Mouse (Mus musculus) forelimb bud, embryonic 11.5 days (tissue): ENCODE measurements at regions not wholly inside any gene's neighbourhood (a gene's known extent, or its start where the extent isn't known, plus 50 kb on each side); places are given as distances from the start of the nearest gene placed in this dataset.
"Not testable (repeated sequence)": the region's sequence is repeated elsewhere in the genome, so short reads cannot be mapped to it uniquely, and the experiment has no call there.

Experiments used
- DNase-seq: peaks from one replicate; pipeline ENCODE4 v3.0.0-alpha.2; 2012; ENCODE audit warnings: low read depth, low spot score

DNA sequence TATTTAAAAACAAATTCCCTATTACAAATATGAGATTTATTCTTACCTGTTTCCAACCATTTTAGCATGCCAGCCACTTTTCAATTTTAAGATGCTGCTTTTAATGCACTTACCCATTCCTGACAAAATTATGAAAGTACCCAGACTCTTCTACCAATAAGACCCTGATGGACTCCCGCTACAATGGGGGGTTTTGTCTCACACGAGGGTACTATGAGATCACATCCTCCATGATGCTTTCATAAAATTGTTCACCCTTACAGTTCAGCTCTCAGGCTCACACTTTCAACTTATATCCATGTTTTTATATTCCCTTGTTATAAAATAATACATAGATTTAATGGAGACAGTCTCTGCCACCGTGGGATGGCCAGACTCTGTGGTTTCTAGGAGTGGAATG, 68.1 kb upstream of the Adamts18 start:
- no peak for DNase-seq

DNA sequence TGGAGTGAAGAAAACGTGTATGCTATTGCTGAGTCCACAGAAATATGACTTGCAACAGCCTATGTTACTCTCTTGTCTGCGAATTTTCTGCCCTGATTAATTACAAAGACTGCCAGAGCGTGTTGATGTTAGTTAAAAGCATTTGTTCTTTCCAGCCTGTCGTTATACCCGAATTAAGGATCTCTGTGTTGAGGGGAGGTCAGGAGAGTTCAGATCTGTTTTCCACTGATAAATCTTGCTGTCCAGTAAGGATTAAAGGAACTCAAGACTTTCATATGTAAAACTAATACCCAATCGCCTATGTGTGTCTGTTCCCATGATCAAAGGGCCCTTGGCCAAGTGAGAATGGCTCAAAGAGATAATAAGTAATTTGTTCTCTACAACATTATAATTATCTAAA, 68.7 kb upstream of the Adamts18 start:
- no peak for DNase-seq

DNA sequence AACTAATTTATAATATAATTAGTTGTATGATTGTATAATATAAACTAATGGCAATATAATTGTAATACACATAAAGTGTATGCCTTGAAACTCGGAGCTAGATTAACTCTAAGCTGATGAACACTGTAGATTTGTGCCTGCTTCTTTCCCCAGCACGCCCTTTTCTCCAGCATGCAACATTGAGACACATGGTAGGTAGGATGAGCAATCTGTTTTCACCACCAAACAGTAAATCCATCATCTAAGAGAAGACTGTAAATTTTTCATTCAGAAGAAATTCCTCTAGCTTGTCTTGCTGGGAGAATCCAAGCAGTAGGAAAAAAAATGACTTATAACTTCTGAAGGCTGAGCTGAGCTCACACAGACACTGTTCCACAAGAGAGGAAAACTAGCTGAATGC, 71.8 kb upstream of the Adamts18 start:
- DNase-seq: no peak

DNA sequence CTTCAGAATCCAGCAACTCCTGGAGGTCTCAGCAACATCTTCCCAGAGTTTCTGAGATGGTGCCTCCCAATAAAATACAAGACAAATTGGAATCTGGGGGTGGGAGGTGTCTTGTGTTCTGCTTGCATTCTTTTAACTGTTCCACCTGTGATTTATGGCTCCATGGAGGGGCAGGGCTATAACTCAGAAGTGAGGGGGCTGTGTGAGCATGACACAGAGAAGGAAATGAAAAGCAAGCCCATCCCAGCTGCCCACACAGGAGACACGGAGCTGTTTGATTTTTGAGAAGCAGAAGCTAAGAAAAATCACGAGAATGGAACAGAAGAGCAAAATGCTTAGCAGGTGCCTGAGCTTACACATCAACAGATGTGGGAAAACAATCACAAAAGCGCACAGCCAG, 74.8 kb upstream of the Adamts18 start:
- DNase-seq: no peak

DNA sequence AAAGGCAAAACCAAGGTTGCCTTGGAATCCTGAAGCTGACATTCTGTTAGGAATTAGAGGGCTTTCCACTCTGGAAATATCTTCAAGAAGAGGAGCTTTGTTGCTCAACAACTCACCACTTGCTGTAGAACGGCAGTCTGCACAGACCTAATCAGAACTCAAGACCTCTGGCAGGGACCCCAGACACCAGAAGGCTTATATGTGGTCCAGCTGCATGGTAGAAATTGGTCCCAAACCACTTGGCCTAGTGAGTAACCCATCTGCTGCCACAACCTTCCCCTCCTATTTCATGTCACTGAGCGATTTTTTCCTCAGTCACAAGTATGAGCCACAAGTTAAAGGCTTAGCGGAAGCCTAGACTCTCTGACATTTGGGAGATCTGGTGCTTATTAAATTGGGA, 105.2 kb upstream of the Adamts18 start:
- DNase-seq: no peak

DNA sequence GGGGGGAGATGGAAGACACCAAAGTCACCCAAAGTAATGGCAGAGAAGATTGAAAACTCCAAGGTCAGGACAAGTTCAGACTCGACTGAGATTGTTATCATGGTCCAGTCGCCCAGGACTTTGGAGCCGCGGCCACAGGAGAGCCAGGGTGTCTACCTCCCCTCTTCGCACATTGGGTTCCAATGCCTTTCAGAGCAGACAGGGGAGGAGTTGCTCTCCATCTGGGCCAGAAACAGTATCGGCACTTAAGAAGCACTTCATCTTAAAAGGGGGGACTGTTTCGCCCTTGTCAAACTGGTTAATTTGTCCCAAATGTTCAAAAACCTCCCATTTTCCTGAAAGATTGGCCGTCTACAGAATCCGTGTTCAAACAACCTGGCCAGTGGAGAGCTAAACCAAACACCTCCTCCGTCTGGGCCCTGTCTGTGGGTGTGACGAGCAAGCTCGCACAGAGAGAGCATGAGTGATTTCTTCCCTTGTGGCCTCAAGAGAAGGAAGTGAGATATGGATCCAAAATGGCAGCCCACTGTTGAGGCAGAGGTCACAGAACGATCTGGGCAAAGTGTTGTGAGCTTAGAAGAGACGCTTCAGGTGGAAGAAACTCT, 108.0 kb upstream of the Adamts18 start:
- no peak for DNase-seq

DNA sequence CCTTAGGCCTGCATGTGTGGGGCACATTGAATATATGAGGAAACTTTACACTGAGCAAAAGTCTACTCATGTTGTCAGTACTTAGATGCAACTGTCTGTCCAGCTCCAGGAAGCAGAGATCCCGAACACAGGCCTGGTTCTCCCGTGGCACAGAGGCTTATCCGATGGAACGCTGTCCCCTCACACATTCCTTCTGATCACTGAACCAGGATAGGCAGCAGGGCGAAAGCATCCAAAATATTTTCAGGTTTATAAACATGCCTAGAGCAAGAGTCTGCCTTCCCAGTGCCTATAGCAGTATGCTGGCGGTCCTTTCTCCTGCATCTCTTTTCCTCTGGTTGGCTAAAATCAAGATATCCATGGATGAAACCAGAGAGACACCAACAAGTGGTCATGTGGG, 109.3 kb upstream of the Adamts18 start:
- no peak for DNase-seq

DNA sequence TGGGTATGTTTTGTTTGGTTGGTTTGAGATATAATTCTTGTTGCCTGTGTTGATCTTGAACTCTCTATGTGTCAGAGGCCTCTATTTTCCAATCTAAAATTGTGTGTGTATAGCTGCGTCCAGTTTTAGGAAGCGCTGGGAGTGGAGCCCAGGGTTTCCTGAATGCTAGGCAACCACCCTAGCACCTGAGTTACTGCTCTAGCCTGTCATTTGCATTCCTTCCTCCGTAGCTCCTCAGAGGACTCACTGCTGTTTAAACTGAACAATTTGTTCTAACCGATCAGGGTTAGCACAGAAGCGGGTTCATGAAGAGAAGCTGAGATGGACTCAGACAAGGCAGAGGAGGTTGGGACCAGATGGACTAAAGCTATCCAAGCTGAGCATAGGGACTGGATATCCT, 127.3 kb upstream of the Adamts18 start:
- DNase-seq: no peak

DNA sequence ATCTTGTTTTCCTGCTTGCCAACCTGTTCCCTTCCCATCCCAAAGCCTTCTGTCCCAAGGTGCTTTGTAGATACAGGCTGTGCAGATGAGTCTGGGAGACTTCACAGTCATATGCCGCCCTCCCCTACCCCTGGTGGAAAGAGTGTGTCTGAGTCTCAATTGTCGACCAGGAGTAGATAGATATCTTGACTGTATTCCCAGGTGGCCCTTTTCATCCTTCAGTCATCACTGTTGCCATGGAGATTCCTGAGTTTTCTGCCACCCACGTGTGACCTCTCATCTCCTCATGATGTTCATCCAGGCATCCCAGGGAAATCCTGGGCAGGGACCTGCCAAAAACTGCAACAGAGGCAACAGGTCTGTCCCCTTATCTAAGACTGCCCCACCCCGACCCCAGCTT, 128.1 kb upstream of the Adamts18 start:
- no peak for DNase-seq

DNA sequence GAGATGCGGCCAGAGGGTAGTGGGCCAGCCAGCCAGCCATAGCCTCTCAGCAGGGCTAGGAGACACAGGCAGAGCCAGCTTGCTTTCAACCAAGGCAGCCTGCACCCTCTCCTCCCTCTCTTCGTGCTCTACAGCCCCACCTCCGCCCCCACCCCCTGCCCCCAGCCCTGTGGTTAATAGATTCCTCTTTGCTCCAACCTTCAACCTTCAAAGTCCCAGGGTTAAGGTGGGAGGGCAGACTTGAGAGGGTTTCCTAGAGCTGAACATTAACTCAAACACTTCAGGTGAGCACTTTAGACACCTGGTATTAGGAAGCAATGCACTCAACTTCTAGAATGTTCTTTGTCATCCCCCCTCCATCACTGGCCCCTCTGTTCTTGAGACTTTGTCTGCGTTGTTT, 128.5 kb upstream of the Adamts18 start:
- no peak for DNase-seq

DNA sequence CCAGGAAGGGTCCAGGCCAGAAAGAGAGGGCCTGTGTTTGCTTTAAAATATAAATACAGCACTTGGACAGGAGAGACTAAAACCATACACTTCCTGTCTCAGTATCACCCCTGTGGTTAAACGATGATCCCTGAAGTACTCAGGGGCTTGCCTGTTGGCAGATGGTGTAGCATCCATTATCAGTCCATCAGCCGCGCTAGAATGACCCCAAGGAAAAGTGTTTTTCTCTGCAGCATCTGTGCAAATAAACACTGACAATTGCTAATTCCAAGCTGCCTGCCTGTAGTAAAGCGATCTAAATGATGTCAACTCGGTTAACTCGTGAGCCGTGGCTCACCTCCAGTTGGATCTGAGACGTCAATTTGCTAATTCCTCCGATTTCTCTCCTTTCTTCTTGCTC, 130.4 kb upstream of the Adamts18 start:
- DNase-seq: no peak

DNA sequence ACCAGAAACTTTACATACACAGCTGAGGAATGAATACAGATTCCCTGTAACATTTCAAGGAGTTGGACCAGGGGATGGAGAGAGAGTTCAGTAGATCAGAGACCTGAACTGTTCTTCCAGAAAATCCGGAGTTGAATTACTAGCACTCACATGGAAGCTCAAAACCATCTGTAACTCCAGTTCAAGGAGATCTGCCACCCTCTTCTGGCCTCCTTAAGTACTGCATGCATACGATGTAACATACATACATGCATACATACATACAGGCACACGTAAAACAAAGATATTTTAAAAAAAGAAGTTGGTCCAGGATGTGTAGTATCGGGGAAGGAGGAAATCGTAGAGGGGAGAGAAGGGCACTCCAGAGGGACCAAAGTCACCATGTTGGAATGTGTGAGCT, 131.3 kb upstream of the Adamts18 start:
- no peak for DNase-seq

DNA sequence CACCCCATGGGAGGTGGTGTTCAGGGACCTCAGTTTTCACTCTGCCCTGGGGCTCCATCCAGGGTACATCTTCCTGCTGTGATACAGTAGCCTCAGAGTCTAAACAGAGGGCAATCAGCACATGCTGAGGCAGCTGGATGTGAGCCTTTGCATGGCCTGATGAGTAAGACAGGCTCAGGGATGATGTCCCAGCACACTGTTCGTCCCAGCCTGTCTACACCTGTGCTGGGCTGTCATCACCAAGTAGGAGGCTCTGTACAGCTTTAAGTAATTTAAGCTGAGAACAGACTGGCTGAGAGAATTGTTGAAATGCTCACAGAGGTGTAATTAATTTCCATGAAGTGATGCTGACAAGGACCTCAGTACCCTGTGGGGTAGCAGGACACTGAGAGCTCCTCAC, 132.8 kb upstream of the Adamts18 start:
- no peak for DNase-seq

DNA sequence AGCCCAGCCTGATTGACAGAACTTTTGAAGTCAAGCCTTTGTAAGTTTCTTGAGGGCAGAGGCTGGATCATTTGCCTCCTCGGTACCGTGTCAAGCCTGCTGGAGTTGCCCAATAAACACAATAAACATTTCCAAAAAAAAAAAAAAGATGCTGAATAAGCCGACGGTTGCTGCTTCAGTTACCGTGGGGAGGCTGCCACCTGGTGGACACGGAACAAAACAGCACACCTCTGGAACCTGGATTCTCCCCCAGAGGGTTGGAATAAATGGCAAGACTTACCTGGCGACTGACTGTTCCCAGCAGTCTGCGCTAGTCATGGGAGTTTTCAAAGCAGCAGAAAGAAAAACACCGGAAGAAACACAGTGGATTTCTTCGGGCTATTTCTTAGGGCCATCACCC, 136.3 kb upstream of the Adamts18 start:
- DNase-seq: peak; percentile 73

DNA sequence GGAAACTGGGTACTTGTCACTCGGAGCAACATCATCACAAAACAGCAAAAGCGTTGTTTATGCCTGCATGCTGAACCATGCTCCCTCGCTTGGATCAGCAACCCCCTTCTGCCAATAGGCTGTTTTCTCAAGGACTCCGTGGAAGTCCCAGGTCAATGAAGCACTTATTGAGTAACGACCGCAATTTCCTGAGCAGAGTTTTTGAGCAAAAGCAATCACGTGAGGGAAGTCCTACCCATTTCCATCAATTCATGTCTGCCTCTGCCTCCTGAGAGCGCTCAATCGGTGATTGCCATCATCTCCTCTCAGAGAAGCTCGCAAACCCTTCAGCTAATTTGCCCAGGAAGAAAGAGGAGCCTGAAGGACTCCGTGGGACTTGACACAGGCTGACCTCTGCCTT, 136.9 kb upstream of the Adamts18 start:
- peak; percentile 42 for DNase-seq

DNA sequence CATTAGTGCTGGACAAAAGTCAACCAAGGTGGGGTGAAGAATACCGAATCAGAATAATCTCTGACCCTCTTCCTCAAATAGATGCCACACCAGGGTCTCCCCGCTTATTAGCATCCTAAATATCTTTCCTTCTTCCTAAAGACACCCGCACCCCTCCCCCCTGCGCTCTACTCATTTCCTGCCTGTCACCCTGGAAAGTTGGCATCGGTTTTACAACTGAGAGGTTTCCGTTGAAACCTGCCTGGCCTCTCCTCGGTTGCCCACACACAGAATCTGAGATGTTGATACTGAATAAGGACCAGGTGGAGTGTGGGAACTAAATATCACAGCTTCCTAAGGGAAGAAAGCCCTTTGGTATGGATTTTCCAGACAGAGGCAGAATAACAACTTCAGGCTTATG, 137.4 kb upstream of the Adamts18 start:
- DNase-seq: no peak

DNA sequence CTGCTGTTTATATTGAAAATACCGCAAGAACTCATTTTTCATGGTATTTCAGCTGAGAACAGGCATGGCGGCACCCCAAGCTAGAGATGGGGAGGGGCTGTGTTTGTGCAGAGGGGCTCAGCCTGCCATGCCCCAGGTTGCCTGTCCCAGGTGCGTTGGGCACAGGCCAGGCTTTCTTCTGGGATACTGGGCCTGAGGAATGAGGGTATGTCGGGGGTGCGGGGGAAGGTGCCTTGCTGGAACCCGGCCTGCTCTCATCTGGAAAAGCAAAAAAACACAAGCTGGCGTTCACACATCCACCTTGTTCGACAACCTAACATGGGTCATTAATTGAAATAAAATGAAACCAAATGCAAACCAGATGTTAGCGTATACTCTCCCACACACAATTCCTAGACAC, 142.2 kb upstream of the Adamts18 start:
- peak; percentile 51 for DNase-seq

DNA sequence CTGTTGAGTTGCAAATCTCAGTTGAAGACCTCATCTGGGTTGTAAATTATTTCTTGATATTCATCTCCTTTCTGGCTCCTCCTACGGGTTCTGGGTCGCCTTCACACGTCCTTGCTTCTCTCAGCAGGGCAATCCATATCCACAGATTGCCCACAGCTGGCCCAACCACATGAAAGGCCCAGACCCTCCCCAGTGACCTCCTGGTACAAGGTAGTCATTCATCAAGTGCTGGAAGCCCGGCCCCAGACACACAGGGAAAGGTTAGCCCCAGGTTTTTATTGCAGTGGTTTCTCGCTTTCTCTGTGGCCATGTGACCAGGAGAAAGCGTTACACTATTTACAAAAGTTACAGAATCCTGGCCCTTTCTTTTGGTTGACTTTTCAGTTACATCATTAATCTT, 134.5 kb upstream of the Nudt7 start:
- peak; percentile 80 for DNase-seq

DNA sequence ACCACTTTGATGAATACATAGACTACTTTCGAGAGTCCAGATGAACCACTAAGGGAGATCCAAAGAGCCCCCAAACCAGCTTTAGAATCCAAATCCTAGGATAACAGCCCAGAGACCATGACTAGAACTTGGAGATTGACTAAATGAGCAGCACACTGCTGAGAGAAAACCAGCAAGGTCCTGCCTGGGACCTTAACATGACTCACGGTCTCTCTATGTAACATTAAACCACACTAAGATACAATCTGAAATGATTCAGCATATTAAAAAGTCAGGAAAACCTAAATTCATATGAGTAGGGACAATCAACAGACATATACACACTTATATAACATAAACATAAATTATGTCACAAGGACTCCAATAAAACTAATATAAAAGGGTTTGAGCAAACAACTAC, 131.7 kb upstream of the Nudt7 start:
- no peak for DNase-seq

DNA sequence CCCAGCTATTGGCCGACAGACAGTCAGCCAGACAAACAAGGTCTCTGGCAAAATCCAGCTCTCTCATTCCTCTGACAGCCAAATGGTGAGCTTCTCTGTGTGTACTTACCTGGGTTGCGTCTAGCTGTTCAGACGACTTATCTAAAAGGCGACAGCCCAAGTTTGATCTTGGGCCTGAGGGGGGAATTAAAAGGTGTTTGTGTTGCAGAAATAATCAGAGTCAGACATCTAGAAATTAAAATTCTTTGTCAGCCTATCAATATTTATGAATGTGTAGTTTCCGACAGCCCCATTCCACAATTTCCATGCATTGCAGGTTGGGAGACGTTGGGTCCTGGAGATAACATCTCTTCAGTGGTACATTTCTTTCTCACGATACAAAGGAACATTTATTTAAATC, 128.9 kb upstream of the Nudt7 start:
- no peak for DNase-seq

DNA sequence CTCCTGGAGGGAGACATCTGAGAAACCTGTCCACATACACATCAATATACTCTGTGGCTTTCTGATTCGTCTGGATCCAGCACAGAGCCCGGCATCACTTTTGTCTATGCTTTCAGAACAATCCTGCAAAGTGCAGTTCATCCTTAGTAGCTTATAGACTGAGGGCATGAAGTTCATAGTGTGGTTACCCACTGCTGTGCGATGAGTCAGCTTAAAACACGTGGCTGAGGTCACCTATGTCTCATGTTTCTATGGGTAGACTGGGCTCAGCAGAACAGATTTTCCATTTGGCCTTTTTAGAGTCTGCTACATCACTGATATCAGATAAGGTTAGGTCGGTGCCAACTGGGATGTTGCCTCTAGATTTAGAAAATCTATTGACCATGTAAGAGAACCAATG, 126.8 kb upstream of the Nudt7 start:
- no peak for DNase-seq

DNA sequence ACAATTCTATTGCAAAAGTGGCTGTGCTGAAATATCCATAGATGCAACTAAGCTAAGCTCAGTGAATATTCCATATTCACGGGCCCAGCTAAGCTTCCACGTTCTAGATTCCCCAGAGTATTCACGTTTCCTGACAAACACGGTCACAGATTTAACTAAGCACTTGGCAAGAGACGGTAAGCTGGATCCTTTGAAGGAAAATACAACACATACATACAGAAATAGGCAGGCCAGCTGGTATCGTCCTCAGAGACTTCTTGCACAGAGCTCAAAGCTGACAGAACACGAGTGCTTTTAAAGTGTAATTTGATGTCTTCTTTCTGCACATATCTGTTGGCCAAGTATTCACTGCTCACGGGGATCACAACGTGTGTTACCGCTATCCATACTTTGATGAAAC, 126.3 kb upstream of the Nudt7 start:
- DNase-seq: no peak

DNA sequence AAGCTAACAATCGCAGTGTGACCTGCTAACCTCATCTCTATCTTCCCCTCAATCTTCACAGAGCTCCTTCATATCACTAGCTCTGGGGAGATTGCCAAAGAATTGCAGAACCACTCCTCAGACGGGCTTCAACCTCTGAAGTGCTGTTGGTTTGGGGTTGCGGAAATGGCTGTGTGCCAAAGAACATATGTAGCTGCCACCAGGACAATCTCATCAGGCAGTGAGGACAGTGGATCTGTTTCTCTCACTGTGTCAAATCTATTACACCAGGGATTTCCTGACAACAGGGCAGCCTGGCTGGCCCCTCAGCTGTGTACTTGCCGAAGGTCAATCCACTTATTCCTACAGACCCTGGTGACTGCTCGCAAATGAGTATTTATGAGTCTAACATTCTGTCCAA, 115.0 kb upstream of the Nudt7 start:
- DNase-seq: peak; percentile 14

DNA sequence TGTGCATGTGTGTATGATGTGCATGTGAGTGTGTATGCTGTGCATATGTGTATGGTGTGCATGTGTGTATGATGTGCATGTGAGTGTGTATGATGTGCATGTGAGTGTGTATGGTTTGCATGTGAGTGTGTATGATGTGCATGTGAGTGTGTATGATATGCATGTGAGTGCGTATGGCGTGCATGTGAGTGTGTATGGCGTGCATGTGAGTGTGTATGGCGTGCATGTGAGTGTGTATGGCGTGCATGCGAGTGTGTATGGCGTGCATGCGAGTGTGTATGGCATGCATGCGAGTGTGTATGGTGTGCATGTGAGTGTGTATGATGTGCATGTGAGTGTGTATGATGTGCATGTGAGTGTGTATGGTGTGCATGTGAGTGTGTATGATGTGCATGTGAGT, 103.2 kb upstream of the Nudt7 start:
- DNase-seq: not testable (repeated sequence)

DNA sequence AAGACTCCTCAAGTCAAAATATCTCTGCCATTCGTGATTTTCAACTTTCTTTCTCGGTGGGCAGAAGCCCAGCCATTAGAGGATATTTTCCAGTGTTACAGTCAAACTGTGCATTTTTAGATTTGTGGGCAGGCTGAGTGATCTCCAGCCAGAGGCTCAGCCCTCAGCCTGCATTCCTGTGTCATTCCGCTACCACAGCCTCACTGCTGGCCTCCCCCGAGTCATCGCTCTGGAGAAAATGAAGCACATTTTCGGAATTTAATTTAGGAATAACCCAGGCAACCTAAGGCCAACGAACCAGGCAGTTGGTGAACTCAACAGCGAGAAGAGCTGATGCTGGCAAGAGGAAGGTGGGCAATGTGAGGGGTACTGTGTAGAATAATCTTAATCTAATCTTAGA, 80.9 kb upstream of the Nudt7 start:
- DNase-seq: no peak
